Mouse (Mus musculus): ENCODE measurements around the gene Stambpl1. TPM values are rescaled to one million over a fixed set of nuclear protein-coding genes. Genes with fewer than 3 reads are reported as not detected.

The Stambpl1 gene
- polyA plus RNA-seq, 1 experiment from 2014 or later = 12.0 TPM

DNA sequence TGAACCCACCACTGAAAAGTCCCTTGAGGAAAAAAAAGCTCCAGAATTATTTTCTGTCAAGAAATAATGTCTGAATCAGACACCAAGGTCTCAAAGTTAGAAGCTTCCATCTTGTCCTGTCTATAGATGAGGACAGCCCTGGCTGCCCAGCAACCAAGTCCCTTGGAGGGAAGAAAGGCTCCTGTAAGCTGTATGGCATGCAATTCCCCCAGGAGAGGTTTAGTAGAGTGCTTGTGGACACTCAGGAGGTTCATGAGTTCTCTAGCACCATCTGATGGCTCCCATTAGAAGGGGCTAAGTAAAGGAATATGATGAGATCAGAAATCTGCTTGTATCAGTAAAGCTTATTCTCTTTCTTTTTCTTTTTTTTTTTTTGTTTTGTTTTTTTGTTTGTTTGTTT is 22.9 kb upstream of the Stambpl1 start:
- no peaks in the 10 kb centered on the region for H3K36me3 ChIP-seq (ENCODE audit: control insufficient read depth, insufficient read depth, low read length)
- no peak overlapping the region for H3K4me3 ChIP-seq (ENCODE audit: low read depth, low read length)
- H3K9ac ChIP-seq (ENCODE audit: low read length) = no peak overlapping the region
- H3K4me2 ChIP-seq (ENCODE audit: low read depth, severe bottlenecking) = no peak overlapping the region
- no peaks in the 10 kb centered on the region for H3K9me3 ChIP-seq (ENCODE audit: control insufficient read depth, low read length)
- no peak for ATAC-seq (ENCODE audit: insufficient number of reproducible peaks, low FRiP score, low TSS enrichment, low read depth)
- H3K27ac ChIP-seq (replicated peaks; ENCODE audit: low read depth, low read length) = no peak overlapping the region
- no peaks in the 10 kb centered on the region for H3K27me3 ChIP-seq (ENCODE audit: control insufficient read depth, insufficient read depth, low read length)
- no peaks in the 10 kb centered on the region for H3K4me1 ChIP-seq (ENCODE audit: control insufficient read depth, insufficient read depth, low read length)
- DNase-seq (ENCODE audit: low spot score) = no peak

DNA sequence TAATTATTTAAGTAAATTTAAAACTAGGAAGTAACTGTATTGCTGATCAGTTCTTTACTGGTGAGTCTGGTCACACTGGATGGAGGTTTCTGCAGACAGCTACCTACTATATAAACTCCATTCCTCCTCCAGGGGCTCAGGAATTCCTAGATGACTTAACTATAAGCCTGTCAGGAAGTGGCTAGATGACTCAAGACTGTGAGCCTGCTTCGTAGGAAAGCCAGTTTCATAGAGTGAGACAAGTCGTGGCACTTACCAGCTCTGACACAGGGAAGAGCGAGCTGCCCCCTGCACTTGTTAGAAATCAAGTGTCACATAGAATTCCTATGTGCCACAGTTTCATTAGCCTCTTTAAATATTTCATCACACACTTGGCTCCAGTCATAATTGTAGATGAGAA is 20.9 kb upstream of the Stambpl1 start:
- 53% methylated on average over 3 of the region's 3 CpGs for WGBS

DNA sequence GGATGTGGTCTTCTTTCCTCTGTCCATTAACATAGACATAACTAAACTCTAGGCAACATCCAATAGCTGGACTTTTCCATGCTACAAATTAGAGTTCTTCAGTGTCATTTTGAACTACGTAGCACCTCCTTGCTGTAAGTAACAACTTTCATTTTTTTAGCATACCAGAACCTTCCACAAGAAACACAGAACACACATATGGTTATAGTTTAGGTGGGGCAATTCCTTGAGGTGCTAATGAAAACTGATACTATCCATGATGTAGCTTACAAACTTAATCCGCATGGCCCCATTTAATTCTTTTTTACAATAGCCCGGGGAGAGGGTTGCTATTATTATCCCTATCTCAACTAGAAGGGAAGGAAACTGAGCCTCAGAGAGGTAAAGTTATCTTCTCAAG is 18.0 kb upstream of the Stambpl1 start:
- no peak for ATAC-seq (ENCODE audit: insufficient number of reproducible peaks, low FRiP score, low TSS enrichment, low read depth)
- H3K27me3 ChIP-seq (ENCODE audit: control insufficient read depth, insufficient read depth, low read length) = no peaks in the 10 kb centered on the region
- no peak overlapping the region for H3K4me2 ChIP-seq (ENCODE audit: low read depth, severe bottlenecking)
- no peak overlapping the region for H3K9ac ChIP-seq (ENCODE audit: low read length)
- H3K4me1 ChIP-seq (ENCODE audit: control insufficient read depth, insufficient read depth, low read length) = no peaks in the 10 kb centered on the region
- no peaks in the 10 kb centered on the region for H3K9me3 ChIP-seq (ENCODE audit: control insufficient read depth, low read length)
- WGBS = 51% methylated on average over 3 of the region's 3 CpGs
- H3K27ac ChIP-seq (replicated peaks; ENCODE audit: low read depth, low read length) = no peak overlapping the region
- no peaks in the 10 kb centered on the region for H3K36me3 ChIP-seq (ENCODE audit: control insufficient read depth, insufficient read depth, low read length)
- no peak for DNase-seq (ENCODE audit: low spot score)
- no peak overlapping the region for H3K4me3 ChIP-seq (ENCODE audit: low read depth, low read length)

More for the DNA sequence above, 20.9 kb upstream of the Stambpl1 start:
- H3K4me2 ChIP-seq (ENCODE audit: low read depth, severe bottlenecking) = no peak overlapping the region
- H3K4me1 ChIP-seq (ENCODE audit: control insufficient read depth, insufficient read depth, low read length) = no peaks in the 10 kb centered on the region
- no peaks in the 10 kb centered on the region for H3K36me3 ChIP-seq (ENCODE audit: control insufficient read depth, insufficient read depth, low read length)
- ATAC-seq (ENCODE audit: insufficient number of reproducible peaks, low FRiP score, low TSS enrichment, low read depth) = no peak
- no peak overlapping the region for H3K9ac ChIP-seq (ENCODE audit: low read length)
- no peaks in the 10 kb centered on the region for H3K9me3 ChIP-seq (ENCODE audit: control insufficient read depth, low read length)
- no peak overlapping the region for H3K4me3 ChIP-seq (ENCODE audit: low read depth, low read length)
- H3K27me3 ChIP-seq (ENCODE audit: control insufficient read depth, insufficient read depth, low read length) = no peaks in the 10 kb centered on the region
- DNase-seq (ENCODE audit: low spot score) = no peak
- no peak overlapping the region for H3K27ac ChIP-seq (replicated peaks; ENCODE audit: low read depth, low read length)

GRCm38 (mm10) chr19:34179136-34179535 is 12.9 kb upstream of the Stambpl1 start:
- WGBS = 91% methylated on average over 4 of the region's 4 CpGs
- DNase-seq (ENCODE audit: low spot score) = no peak
- no peaks in the 10 kb centered on the region for H3K9me3 ChIP-seq (ENCODE audit: control insufficient read depth, low read length)
- H3K27ac ChIP-seq (replicated peaks; ENCODE audit: low read depth, low read length) = no peak overlapping the region
- no peak overlapping the region for H3K9ac ChIP-seq (ENCODE audit: low read length)
- no peaks in the 10 kb centered on the region for H3K36me3 ChIP-seq (ENCODE audit: control insufficient read depth, insufficient read depth, low read length)
- ATAC-seq (ENCODE audit: insufficient number of reproducible peaks, low FRiP score, low TSS enrichment, low read depth) = no peak
- H3K27me3 ChIP-seq (ENCODE audit: control insufficient read depth, insufficient read depth, low read length) = no peaks in the 10 kb centered on the region
- H3K4me1 ChIP-seq (ENCODE audit: control insufficient read depth, insufficient read depth, low read length) = no peaks in the 10 kb centered on the region
- H3K4me2 ChIP-seq (ENCODE audit: low read depth, severe bottlenecking) = no peak overlapping the region
- H3K4me3 ChIP-seq (ENCODE audit: low read depth, low read length) = no peak overlapping the region

- H3K4me2 ChIP-seq (ENCODE audit: low read depth, severe bottlenecking) = no peak overlapping the region
- no peaks in the 10 kb centered on the region for H3K27me3 ChIP-seq (ENCODE audit: control insufficient read depth, insufficient read depth, low read length)
- H3K4me3 ChIP-seq (ENCODE audit: low read depth, low read length) = no peak overlapping the region
- no peaks in the 10 kb centered on the region for H3K4me1 ChIP-seq (ENCODE audit: control insufficient read depth, insufficient read depth, low read length)
- WGBS = 75% methylated on average over 2 of the region's 2 CpGs
- H3K27ac ChIP-seq (replicated peaks; ENCODE audit: low read depth, low read length) = no peak overlapping the region
- H3K9me3 ChIP-seq (ENCODE audit: control insufficient read depth, low read length) = no peaks in the 10 kb centered on the region
- H3K36me3 ChIP-seq (ENCODE audit: control insufficient read depth, insufficient read depth, low read length) = no peaks in the 10 kb centered on the region
- no peak overlapping the region for H3K9ac ChIP-seq (ENCODE audit: low read length)
- no peak for ATAC-seq (ENCODE audit: insufficient number of reproducible peaks, low FRiP score, low TSS enrichment, low read depth)
- DNase-seq (ENCODE audit: low spot score) = no peak
Observed at GRCm38 (mm10) chr19:34180316-34180715, 11.7 kb upstream of the Stambpl1 start.

DNA sequence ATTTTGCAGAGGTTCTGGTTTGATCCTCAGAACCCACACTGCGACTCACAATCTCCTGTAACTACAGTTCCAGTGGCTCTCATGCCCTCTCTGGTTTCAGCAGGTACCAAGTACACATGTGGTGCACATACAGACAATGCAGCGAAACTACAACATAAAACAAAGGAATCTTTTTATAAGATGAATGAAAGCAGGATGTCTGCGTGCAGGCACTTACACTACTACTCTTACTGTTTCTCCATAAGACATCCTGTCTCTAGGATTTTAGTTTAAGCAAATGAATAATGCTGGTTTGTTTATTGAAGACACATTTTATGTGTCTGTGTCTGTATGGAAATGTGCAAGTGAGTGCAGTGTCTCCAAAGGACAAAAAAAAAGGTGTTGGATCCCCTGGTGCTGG is 10.8 kb upstream of the Stambpl1 start:
- Histone ChIP-seq H3K4me1 (ENCODE audit: control insufficient read depth, insufficient read depth, low read length) (no peaks in the 10 kb centered on the region), H3K9ac (ENCODE audit: low read length) (no peak overlapping the region), H3K27ac (replicated peaks; ENCODE audit: low read depth, low read length) (no peak overlapping the region), H3K9me3 (ENCODE audit: control insufficient read depth, low read length) (no peaks in the 10 kb centered on the region), H3K4me3 (ENCODE audit: low read depth, low read length) (no peak overlapping the region), H3K4me2 (ENCODE audit: low read depth, severe bottlenecking) (no peak overlapping the region), H3K36me3 (ENCODE audit: control insufficient read depth, insufficient read depth, low read length) (no peaks in the 10 kb centered on the region), H3K27me3 (ENCODE audit: control insufficient read depth, insufficient read depth, low read length) (no peaks in the 10 kb centered on the region)
- DNase-seq (ENCODE audit: low spot score) = no peak
- 89% methylated on average over 3 of the region's 3 CpGs for WGBS
- ATAC-seq (ENCODE audit: insufficient number of reproducible peaks, low FRiP score, low TSS enrichment, low read depth) = no peak

GRCm38 (mm10) chr19:34182490-34182889 is 9.5 kb upstream of the Stambpl1 start:
- H3K36me3 ChIP-seq (ENCODE audit: control insufficient read depth, insufficient read depth, low read length) = no peaks in the 10 kb centered on the region
- no peak overlapping the region for H3K9ac ChIP-seq (ENCODE audit: low read length)
- no peaks in the 10 kb centered on the region for H3K4me1 ChIP-seq (ENCODE audit: control insufficient read depth, insufficient read depth, low read length)
- no peaks in the 10 kb centered on the region for H3K9me3 ChIP-seq (ENCODE audit: control insufficient read depth, low read length)
- no peak overlapping the region for H3K4me3 ChIP-seq (ENCODE audit: low read depth, low read length)
- DNase-seq (ENCODE audit: low spot score) = no peak
- 76% methylated on average over 5 of the region's 5 CpGs for WGBS
- H3K4me2 ChIP-seq (ENCODE audit: low read depth, severe bottlenecking) = no peak overlapping the region
- no peak for ATAC-seq (ENCODE audit: insufficient number of reproducible peaks, low FRiP score, low TSS enrichment, low read depth)
- H3K27ac ChIP-seq (replicated peaks; ENCODE audit: low read depth, low read length) = no peak overlapping the region
- H3K27me3 ChIP-seq (ENCODE audit: control insufficient read depth, insufficient read depth, low read length) = no peaks in the 10 kb centered on the region

DNA sequence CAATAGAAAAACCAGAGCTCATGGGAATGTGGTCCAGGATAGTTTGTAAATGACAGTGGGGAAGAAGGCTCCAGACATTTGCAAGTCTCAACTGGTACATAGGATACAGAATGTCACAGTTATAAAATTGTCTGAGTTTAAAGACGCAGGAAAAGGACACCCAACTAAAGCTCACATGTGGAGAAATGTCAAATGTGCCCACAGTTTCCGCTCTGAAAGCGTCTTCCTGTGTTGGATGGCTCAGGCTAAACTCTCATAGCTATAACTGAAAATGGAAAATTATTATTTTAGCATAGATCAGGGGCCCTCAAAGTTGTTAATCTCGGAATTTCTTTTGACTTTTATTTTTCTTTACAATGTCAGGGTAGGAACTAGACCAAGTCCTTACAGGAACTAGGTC is 5.2 kb upstream of the Stambpl1 start:
- no peaks in the 10 kb centered on the region for H3K27me3 ChIP-seq (ENCODE audit: control insufficient read depth, insufficient read depth, low read length)
- DNase-seq (ENCODE audit: low spot score) (no peak), ATAC-seq (ENCODE audit: insufficient number of reproducible peaks, low FRiP score, low TSS enrichment, low read depth) (no peak)
- no peak overlapping the region for H3K27ac ChIP-seq (replicated peaks; ENCODE audit: low read depth, low read length)
- no peaks in the 10 kb centered on the region for H3K36me3 ChIP-seq (ENCODE audit: control insufficient read depth, insufficient read depth, low read length)
- WGBS = 89% methylated on average over 4 of the region's 4 CpGs
- H3K4me3 ChIP-seq (ENCODE audit: low read depth, low read length) = no peak overlapping the region
- H3K9ac ChIP-seq (ENCODE audit: low read length) = no peak overlapping the region
- no peak overlapping the region for H3K4me2 ChIP-seq (ENCODE audit: low read depth, severe bottlenecking)
- 0 out of 2 replicates have a peak, but pooled peaks cover 5% of the 10 kb centered on the region for H3K4me1 ChIP-seq (ENCODE audit: control insufficient read depth, insufficient read depth, low read length)
- H3K9me3 ChIP-seq (ENCODE audit: control insufficient read depth, low read length) = no peaks in the 10 kb centered on the region

DNA sequence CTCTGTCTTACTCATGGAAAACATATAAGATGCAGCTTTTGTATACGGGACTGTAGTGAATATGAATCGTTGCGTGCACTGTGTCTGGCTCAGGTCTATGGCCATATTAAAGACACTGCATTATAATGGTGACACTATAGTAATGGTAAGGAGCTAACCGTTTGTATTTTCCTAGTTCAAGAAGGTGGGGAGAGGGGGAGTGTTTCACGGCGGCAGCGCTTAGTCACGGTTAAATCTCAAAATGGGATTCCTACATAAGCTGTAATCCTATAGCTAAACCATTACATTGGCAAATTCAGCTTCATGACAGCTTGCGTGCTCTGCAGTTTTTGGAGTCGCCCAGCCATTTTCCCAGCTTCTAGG is 403 bp upstream of the Stambpl1 start:
- peak overlapping the region; percentile 87 for H3K4me2 ChIP-seq (ENCODE audit: low read depth, severe bottlenecking)
- WGBS = 25% methylated on average over 10 of the region's 10 CpGs
- no peaks in the 10 kb centered on the region for H3K27me3 ChIP-seq (ENCODE audit: control insufficient read depth, insufficient read depth, low read length)
- no peak for ATAC-seq (ENCODE audit: insufficient number of reproducible peaks, low FRiP score, low TSS enrichment, low read depth)
- peaks cover 15% of the 10 kb centered on the region; the same call in 1 of the 2 replicates for H3K4me1 ChIP-seq (ENCODE audit: control insufficient read depth, insufficient read depth, low read length)
- no peak overlapping the region for H3K9ac ChIP-seq (ENCODE audit: low read length)
- DNase-seq (ENCODE audit: low spot score) = no peak
- no peak overlapping the region for H3K27ac ChIP-seq (replicated peaks; ENCODE audit: low read depth, low read length)
- no peaks in the 10 kb centered on the region for H3K36me3 ChIP-seq (ENCODE audit: control insufficient read depth, insufficient read depth, low read length)
- H3K4me3 ChIP-seq (ENCODE audit: low read depth, low read length) = peak overlapping the region; percentile 67
- no peaks in the 10 kb centered on the region for H3K9me3 ChIP-seq (ENCODE audit: control insufficient read depth, low read length)
